Mouse (Mus musculus): ENCODE data around the gene Mrps12. TPM values are rescaled to one million over a fixed set of nuclear protein-coding genes. Genes with fewer than 3 reads are reported as not detected.

Mrps12 gene
- total RNA-seq (2014; rRNA removed), result 66.4 and 90.3 TPM in 2 replicates
- 110 and 111 TPM in 2 replicates for polyA plus RNA-seq (2015; fragmentation: Nextera tagmentation; extraction: Ambion mirVana)

DNA sequence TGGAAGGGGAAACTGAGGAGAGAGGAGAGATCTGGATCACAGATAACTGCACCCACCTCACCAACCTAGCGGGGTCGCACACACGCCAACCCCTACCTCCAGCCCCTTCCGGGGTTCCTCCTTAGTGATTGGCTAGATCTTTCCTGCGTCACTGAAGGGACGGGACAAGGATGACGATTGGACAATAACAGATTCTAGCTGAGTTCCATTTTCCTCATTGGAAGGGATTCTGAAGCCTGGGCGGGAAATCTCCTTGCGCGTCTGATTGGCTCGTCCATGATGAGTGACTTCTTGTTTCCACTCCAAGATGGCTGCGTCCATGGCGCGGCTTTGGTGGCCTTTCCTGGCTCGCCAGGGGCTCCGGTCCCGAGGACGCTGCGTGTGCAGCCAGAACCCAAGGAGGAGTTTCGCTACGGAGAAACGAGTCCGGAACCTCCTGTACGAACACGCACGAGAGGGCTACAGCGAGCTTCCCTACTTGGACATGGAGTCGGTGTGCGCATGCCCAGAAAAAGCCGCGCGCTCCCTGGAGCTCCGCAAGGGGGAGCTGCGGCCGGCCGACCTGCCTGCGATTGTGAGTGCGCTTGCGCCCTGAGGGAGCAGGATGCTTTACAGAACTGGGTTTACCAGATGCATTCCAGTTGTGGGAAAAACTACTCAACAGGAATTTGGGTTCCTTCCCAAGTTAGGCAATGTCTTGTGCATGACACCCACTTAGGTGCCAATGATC is at the start of gene Mrps12, which contains the start of gene Sars2:
TSS of gene Mrps12 (minus strand) at position 112 of the 730 bp plus-strand sequence.
TSS of gene Sars2 (plus strand) at position 284 of the 730 bp plus-strand sequence.
- Histone ChIP-seq H3K4me2 (ENCODE audit: low read depth, low read length) (peak within 1 kb of the TSS; percentile 69), H3K36me3 (ENCODE audit: insufficient read depth, low read length) (0 out of 2 replicates have a peak, but pooled peaks cover 5% of the 10 kb centered on the region), H3K9me3 (ENCODE audit: low read length) (no peaks in the 10 kb centered on the region), H3K27ac (peak within 1 kb of the TSS; percentile 87), H3K4me1 (ENCODE audit: insufficient read depth, low read length) (peaks cover 9% of the 10 kb centered on the region; the same call in 1 of the 2 replicates), H3K27me3 (ENCODE audit: insufficient read depth, low read length) (no peaks in the 10 kb centered on the region), H3K4me3 (ENCODE audit: low read length) (peak within 1 kb of the TSS; percentile 71), H3K9ac (replicated peaks; ENCODE audit: low read length) (peak within 1 kb of the TSS; percentile 60)
- peak; percentile 99 for ATAC-seq
- 0% methylated on average over 39 of the region's 39 CpGs for WGBS
- peak; percentile 98 for DNase-seq (ENCODE audit: low spot score)
- TF ChIP-seq CTCF (IDR thresholded peaks at IDR 0.05; ENCODE audit: low read depth), result peak; percentile 93

DNA sequence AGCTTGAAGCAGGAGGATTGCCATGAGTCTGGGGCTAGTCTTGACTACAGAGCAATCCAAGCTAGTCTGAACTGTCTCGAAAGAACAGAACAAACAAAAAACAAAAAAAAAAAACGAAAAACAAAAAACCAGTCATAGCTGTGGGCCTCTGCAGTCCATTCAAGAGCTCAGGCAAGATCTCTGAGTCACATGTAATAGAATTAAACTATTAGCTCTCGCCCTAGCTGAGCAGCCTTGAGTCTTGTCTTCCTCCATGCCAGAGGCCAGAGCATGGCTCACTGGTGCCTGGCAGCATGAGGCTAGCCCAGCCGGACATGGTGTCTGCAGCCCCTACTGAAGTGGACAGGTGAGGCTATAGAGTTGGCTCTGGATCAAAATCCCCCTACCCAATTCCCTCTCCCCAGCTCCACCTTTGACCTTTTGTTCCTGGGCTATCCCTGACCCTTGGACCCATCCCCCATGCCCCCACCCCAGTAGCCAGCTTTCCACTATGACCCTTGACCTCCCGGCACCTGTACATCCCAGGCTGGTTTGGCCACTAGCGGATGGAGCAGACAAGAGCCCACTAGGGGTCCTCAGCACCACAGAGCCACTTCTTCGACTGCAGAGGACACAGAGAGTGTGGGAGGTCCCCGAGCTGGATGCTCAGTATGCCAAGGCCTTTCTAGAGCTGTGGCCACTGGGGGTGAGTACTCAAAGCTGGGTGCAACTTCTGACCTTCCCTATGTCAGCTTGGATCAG is 48.6 kb upstream of the Mrps12 start:
- 49% methylated on average over 8 of the region's 8 CpGs for whole genome bisulfite sequencing
- no peaks in the 10 kb centered on the region; the same call in 1 of the 2 replicates for H3K36me3 ChIP-seq (ENCODE audit: insufficient read depth, low read length)
- TF ChIP-seq CTCF (IDR thresholded peaks at IDR 0.05; ENCODE audit: low read depth), result peak; percentile 52
- no peaks in the 10 kb centered on the region for H3K27me3 ChIP-seq (ENCODE audit: insufficient read depth, low read length)
- no peak overlapping the region for H3K4me2 ChIP-seq (ENCODE audit: low read depth, low read length)
- no peak overlapping the region for H3K4me3 ChIP-seq (ENCODE audit: low read length)
- no peak overlapping the region for H3K9ac ChIP-seq (replicated peaks; ENCODE audit: low read length)
- no peaks in the 10 kb centered on the region for H3K9me3 ChIP-seq (ENCODE audit: low read length)
- no peak for DNase-seq (ENCODE audit: low spot score)
- ATAC-seq, result peak; percentile 25; the same call in 1 of the 2 replicates
- H3K4me1 ChIP-seq (ENCODE audit: insufficient read depth, low read length), result no peaks in the 10 kb centered on the region
- H3K27ac ChIP-seq, result no peak overlapping the region

DNA sequence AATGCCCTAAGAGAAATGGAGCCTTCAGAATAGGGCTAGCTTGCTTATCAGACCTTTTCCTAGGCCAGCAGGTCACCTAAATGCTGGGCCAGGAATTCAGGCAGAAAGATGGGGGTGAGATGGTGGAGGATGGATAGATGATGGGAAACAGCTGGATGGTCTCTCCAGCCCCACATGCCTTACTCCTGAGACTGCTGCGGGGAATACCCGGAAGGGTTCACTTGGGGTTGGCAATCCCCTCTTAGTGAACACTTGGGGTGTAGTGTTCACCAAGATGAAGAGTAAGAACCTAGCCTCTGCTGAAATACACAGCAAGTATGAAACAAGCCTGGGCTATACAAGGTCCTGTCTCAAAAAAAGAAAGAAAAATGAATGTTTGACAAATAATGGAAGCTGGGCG is 47.6 kb upstream of the Mrps12 start:
- H3K4me2 ChIP-seq (ENCODE audit: low read depth, low read length), result no peak overlapping the region
- WGBS, result 89% methylated on average over 3 of the region's 3 CpGs

DNA sequence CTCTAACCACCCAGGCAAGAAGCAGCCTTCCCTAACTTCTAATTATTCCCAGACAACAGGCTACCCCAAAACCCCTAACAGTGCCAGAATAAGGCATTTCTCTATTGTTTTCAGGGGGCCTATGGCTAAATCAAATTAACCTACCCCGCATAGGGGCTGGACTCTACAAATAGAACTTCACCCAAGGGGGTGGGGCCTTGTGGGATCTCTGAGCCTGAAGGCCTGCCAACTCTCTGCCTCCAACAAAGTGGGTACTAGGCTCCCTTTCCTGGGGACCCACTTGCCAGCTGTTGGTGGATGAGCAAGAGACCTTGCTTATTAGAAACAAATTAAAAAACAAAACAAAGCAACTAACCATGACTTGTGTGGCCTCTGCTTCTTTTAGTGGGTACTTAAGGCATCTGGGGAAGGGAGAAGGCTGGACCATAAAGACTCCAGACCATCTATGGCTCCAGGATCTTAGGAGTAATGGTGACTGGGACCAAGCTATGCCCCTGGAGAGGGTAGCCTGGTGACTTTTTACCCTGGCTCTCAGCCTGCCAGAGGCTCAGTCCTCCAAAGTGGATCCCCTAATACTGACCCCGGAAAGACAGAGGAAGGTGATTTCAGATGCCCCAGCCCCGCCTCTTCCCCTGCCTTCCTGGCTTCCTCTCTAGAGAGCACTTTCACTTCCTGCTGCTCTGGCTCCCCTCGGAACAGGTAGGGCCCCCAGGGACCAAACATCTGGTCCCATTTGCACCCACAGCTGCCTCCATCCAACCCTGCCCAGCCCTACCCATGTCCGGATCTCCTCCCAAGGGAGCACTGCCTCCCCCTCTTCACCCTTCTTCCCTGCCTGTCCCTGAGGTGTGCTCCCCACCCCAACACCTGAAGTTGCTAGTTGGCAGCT is 46.9 kb upstream of the Mrps12 start, which contains the start of gene Rinl:
TSS of gene Rinl (plus strand) at position 663 of the 889 bp plus-strand sequence.
- H3K36me3 ChIP-seq (ENCODE audit: insufficient read depth, low read length), result no peaks in the 10 kb centered on the region; the same call in 1 of the 2 replicates

More for the DNA sequence above, 47.6 kb upstream of the Mrps12 start:
- Histone ChIP-seq H3K36me3 (ENCODE audit: insufficient read depth, low read length) (no peaks in the 10 kb centered on the region; the same call in 1 of the 2 replicates), H3K27me3 (ENCODE audit: insufficient read depth, low read length) (no peaks in the 10 kb centered on the region), H3K4me3 (ENCODE audit: low read length) (no peak overlapping the region), H3K4me1 (ENCODE audit: insufficient read depth, low read length) (no peaks in the 10 kb centered on the region), H3K9me3 (ENCODE audit: low read length) (no peaks in the 10 kb centered on the region), H3K27ac (no peak overlapping the region), H3K9ac (replicated peaks; ENCODE audit: low read length) (no peak overlapping the region)
- ATAC-seq (no peak), DNase-seq (ENCODE audit: low spot score) (no peak)
- TF ChIP-seq CTCF (IDR thresholded peaks at IDR 0.05; ENCODE audit: low read depth), result no peak

DNA sequence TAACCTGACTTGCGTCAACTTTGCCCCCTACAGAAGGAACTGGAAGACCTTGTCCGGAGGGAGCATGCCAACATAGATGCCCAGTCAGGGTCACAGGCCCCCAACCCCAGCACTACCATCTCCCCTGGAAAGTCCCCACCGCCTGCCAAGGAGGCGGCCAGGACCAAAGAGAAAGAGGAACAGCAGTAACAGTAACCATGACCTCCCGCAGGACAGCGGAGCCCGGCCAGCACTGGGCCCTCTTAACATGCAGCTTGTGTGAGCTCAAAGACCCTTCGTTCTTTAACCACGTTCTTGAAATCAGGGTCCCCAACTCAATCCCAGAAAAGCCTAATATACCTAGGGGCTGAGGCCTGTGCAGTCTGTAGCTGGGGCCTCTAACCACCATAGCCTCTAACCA is 46.3 kb upstream of the Mrps12 start:
- no peak overlapping the region for H3K27ac ChIP-seq
- TF ChIP-seq CTCF (IDR thresholded peaks at IDR 0.05; ENCODE audit: low read depth), result no peak
- no peaks in the 10 kb centered on the region for H3K9me3 ChIP-seq (ENCODE audit: low read length)
- no peaks in the 10 kb centered on the region for H3K27me3 ChIP-seq (ENCODE audit: insufficient read depth, low read length)
- H3K9ac ChIP-seq (replicated peaks; ENCODE audit: low read length), result no peak overlapping the region
- peaks cover 1% of the 10 kb centered on the region; the same call in 1 of the 2 replicates for H3K36me3 ChIP-seq (ENCODE audit: insufficient read depth, low read length)
- DNase-seq (ENCODE audit: low spot score), result no peak
- no peak overlapping the region for H3K4me3 ChIP-seq (ENCODE audit: low read length)
- H3K4me2 ChIP-seq (ENCODE audit: low read depth, low read length), result no peak overlapping the region
- ATAC-seq, result no peak
- no peaks in the 10 kb centered on the region for H3K4me1 ChIP-seq (ENCODE audit: insufficient read depth, low read length)
- WGBS, result 90% methylated on average over 9 of the region's 9 CpGs

More for the DNA sequence above, 46.9 kb upstream of the Mrps12 start, which contains the start of gene Rinl:
- Histone ChIP-seq H3K9me3 (ENCODE audit: low read length) (no peaks in the 10 kb centered on the region), H3K4me1 (ENCODE audit: insufficient read depth, low read length) (no peaks in the 10 kb centered on the region), H3K9ac (replicated peaks; ENCODE audit: low read length) (no peak within 1 kb of the TSS), H3K27ac (no peak within 1 kb of the TSS), H3K27me3 (ENCODE audit: insufficient read depth, low read length) (no peaks in the 10 kb centered on the region), H3K4me3 (ENCODE audit: low read length) (no peak within 1 kb of the TSS), H3K4me2 (ENCODE audit: low read depth, low read length) (no peak within 1 kb of the TSS)
- 68% methylated on average over 5 of the region's 5 CpGs for WGBS
- ATAC-seq, result no peak
- no peak for DNase-seq (ENCODE audit: low spot score)
- TF ChIP-seq CTCF (IDR thresholded peaks at IDR 0.05; ENCODE audit: low read depth), result no peak

DNA sequence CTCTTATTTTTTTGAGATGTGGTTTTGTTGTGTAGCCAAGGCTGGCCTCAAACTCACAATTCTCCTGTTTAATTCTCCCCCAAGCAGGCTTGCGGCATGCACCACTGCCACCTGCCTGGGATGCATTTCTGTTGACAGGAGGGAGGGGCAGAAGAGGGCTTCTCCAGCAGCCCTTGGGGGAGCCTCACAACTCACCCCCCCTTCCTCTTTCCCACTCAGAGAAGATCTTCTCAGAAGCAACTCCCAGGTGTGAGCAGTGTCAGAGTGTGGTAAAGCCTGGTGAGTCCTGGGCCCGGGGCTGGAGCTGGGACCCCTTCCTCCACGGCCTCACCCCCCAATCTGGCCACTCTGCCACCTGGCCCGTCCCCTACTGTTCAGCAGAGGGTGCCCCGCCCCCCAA is 43.5 kb upstream of the Mrps12 start:
- Histone ChIP-seq H3K4me3 (ENCODE audit: low read length) (no peak overlapping the region), H3K4me2 (ENCODE audit: low read depth, low read length) (no peak overlapping the region), H3K27me3 (ENCODE audit: insufficient read depth, low read length) (no peaks in the 10 kb centered on the region), H3K27ac (no peak overlapping the region), H3K9me3 (ENCODE audit: low read length) (no peaks in the 10 kb centered on the region), H3K36me3 (ENCODE audit: insufficient read depth, low read length) (peaks cover 4% of the 10 kb centered on the region; the same call in 1 of the 2 replicates), H3K9ac (replicated peaks; ENCODE audit: low read length) (no peak overlapping the region), H3K4me1 (ENCODE audit: insufficient read depth, low read length) (no peaks in the 10 kb centered on the region)
- no peak for DNase-seq (ENCODE audit: low spot score)
- ATAC-seq, result no peak
- TF ChIP-seq CTCF (IDR thresholded peaks at IDR 0.05; ENCODE audit: low read depth), result no peak
- 78% methylated on average over 5 of the region's 5 CpGs for WGBS

Data from hindbrain, postnatal 0 days (tissue).